Mouse (Mus musculus): ENCODE data around the gene Ube2g2. TPM values are rescaled to one million over a fixed set of nuclear protein-coding genes. Genes with fewer than 3 reads are reported as not detected.

Gene Ube2g2
- polyA plus RNA-seq (2012; ENCODE audit: insufficient read depth, low replicate concordance), result 14.2 and 28.4 TPM in 2 replicates

- no peak; the same call in 1 of the 2 replicates for TF ChIP-seq FLI1 (IDR thresholded peaks at IDR 0.05; ENCODE audit: low read length)
- TF ChIP-seq GATA1 (IDR thresholded peaks at IDR 0.05; ENCODE audit: borderline replicate concordance, low read length), result no peak
- Histone ChIP-seq H3K36me3 (replicated peaks; ENCODE audit: low read length) (peaks cover 51% of the 10 kb centered on the region), H3K4me3 (replicated peaks) (peak within 1 kb of the TSS; percentile 97), H3K27me3 (replicated peaks) (no peaks in the 10 kb centered on the region), H3K9me3 (no peaks in the 10 kb centered on the region), H3K4me1 (peaks cover 55% of the 10 kb centered on the region)
Observed at GRCm38 (mm10) chr10:77622055-77622988, at the start of gene Ube2g2. TSS of gene Ube2g2 (plus strand) at chr10:77622275.

GRCm38 (mm10) chr10:77573162-77573561 lies 48.9 kb upstream of the Ube2g2 start:
- Histone ChIP-seq H3K4me1 (peaks cover 50% of the 10 kb centered on the region), H3K36me3 (replicated peaks; ENCODE audit: low read length) (peaks cover 53% of the 10 kb centered on the region), H3K27me3 (replicated peaks) (no peaks in the 10 kb centered on the region), H3K4me3 (replicated peaks) (no peak overlapping the region), H3K9me3 (no peaks in the 10 kb centered on the region)
- no peak for TF ChIP-seq GATA1 (IDR thresholded peaks at IDR 0.05; ENCODE audit: borderline replicate concordance, low read length)
- TF ChIP-seq FLI1 (IDR thresholded peaks at IDR 0.05; ENCODE audit: low read length), result no peak

GRCm38 (mm10) chr10:77580027-77580920 lies 41.8 kb upstream of the Ube2g2 start:
- H3K27me3 ChIP-seq (replicated peaks), result no peaks in the 10 kb centered on the region
- H3K9me3 ChIP-seq, result no peaks in the 10 kb centered on the region
- H3K36me3 ChIP-seq (replicated peaks; ENCODE audit: low read length), result peaks cover 25% of the 10 kb centered on the region
- TF ChIP-seq GATA1 (IDR thresholded peaks at IDR 0.05; ENCODE audit: borderline replicate concordance, low read length), result no peak
- TF ChIP-seq FLI1 (IDR thresholded peaks at IDR 0.05; ENCODE audit: low read length), result no peak
- peak overlapping the region; percentile 99 for H3K4me3 ChIP-seq (replicated peaks)
- peaks cover 49% of the 10 kb centered on the region for H3K4me1 ChIP-seq

- TF ChIP-seq GATA1 (IDR thresholded peaks at IDR 0.05; ENCODE audit: borderline replicate concordance, low read length) (no peak), FLI1 (IDR thresholded peaks at IDR 0.05; ENCODE audit: low read length) (no peak)
- Histone ChIP-seq H3K4me1 (peaks cover 53% of the 10 kb centered on the region), H3K36me3 (replicated peaks; ENCODE audit: low read length) (peaks cover 30% of the 10 kb centered on the region), H3K9me3 (no peaks in the 10 kb centered on the region), H3K4me3 (replicated peaks) (peak overlapping the region; percentile 99), H3K27me3 (replicated peaks) (no peaks in the 10 kb centered on the region)
Observed at GRCm38 (mm10) chr10:77581023-77581407, 41.1 kb upstream of the Ube2g2 start.

- H3K4me1 ChIP-seq, result peaks cover 59% of the 10 kb centered on the region
- peaks cover 36% of the 10 kb centered on the region for H3K36me3 ChIP-seq (replicated peaks; ENCODE audit: low read length)
- no peaks in the 10 kb centered on the region for H3K27me3 ChIP-seq (replicated peaks)
- H3K9me3 ChIP-seq, result no peaks in the 10 kb centered on the region
- TF ChIP-seq GATA1 (IDR thresholded peaks at IDR 0.05; ENCODE audit: borderline replicate concordance, low read length) (no peak), FLI1 (IDR thresholded peaks at IDR 0.05; ENCODE audit: low read length) (no peak)
- peak within 1 kb of the TSS; percentile 99 for H3K4me3 ChIP-seq (replicated peaks)
Observed at GRCm38 (mm10) chr10:77581408-77582284, 40.4 kb upstream of the Ube2g2 start, which contains the start of gene Pttg1ip. TSS of gene Pttg1ip (plus strand) at chr10:77581720.

GRCm38 (mm10) chr10:77582285-77582618 lies 39.8 kb upstream of the Ube2g2 start:
- Histone ChIP-seq H3K36me3 (replicated peaks; ENCODE audit: low read length) (peaks cover 42% of the 10 kb centered on the region), H3K27me3 (replicated peaks) (no peaks in the 10 kb centered on the region), H3K9me3 (no peaks in the 10 kb centered on the region), H3K4me3 (replicated peaks) (peak overlapping the region; percentile 99), H3K4me1 (peaks cover 65% of the 10 kb centered on the region)
- TF ChIP-seq GATA1 (IDR thresholded peaks at IDR 0.05; ENCODE audit: borderline replicate concordance, low read length) (no peak), FLI1 (IDR thresholded peaks at IDR 0.05; ENCODE audit: low read length) (no peak)

- TF ChIP-seq FLI1 (IDR thresholded peaks at IDR 0.05; ENCODE audit: low read length) (no peak), GATA1 (IDR thresholded peaks at IDR 0.05; ENCODE audit: borderline replicate concordance, low read length) (peak; percentile 71; the same call in 2 of the 3 replicates)
- Histone ChIP-seq H3K27me3 (replicated peaks) (no peaks in the 10 kb centered on the region), H3K36me3 (replicated peaks; ENCODE audit: low read length) (peaks cover 59% of the 10 kb centered on the region), H3K9me3 (no peaks in the 10 kb centered on the region), H3K4me3 (replicated peaks) (peak overlapping the region; percentile 99), H3K4me1 (peaks cover 80% of the 10 kb centered on the region)
Observed at GRCm38 (mm10) chr10:77583795-77584422, 38.2 kb upstream of the Ube2g2 start.

- TF ChIP-seq GATA1 (IDR thresholded peaks at IDR 0.05; ENCODE audit: borderline replicate concordance, low read length) (no peak), FLI1 (IDR thresholded peaks at IDR 0.05; ENCODE audit: low read length) (no peak)
- H3K36me3 ChIP-seq (replicated peaks; ENCODE audit: low read length), result peaks cover 86% of the 10 kb centered on the region
- H3K27me3 ChIP-seq (replicated peaks), result no peaks in the 10 kb centered on the region
- peak overlapping the region; percentile 87 for H3K4me3 ChIP-seq (replicated peaks)
- no peaks in the 10 kb centered on the region for H3K9me3 ChIP-seq
- peaks cover 83% of the 10 kb centered on the region for H3K4me1 ChIP-seq
Observed at GRCm38 (mm10) chr10:77586637-77587036, 35.4 kb upstream of the Ube2g2 start.

Measured in megakaryocyte, embryonic 14.5 days (primary cell).